Mouse (Mus musculus) thymus, adult 18-20 months (tissue): ENCODE measurements around the gene Tfeb.

Source experiments
- DNase-seq, 2 experiments: peaks; one replicate each; pipeline ENCODE4 v3.0.0; 2022; ENCODE audit warnings: mixed read lengths in 2 of 2

The Tfeb gene

GRCm38 (mm10) chr17:47792098-47792863 lies 55.5 kb downstream of the Tfeb start:
- peak in 1 of 2 experiments; percentile 31 for DNase-seq

GRCm38 (mm10) chr17:47793377-47793776 lies 56.5 kb downstream of the Tfeb start:
- DNase-seq, result peak; percentile 57 to 61

- DNase-seq, result peak in 1 of 2 experiments; percentile 22
Measured at GRCm38 (mm10) chr17:47795446-47795845, 58.6 kb downstream of the Tfeb start.

GRCm38 (mm10) chr17:47796156-47796816 lies 59.5 kb downstream of the Tfeb start:
- DNase-seq, result no peak

GRCm38 (mm10) chr17:47796968-47797367 lies 60.1 kb downstream of the Tfeb start:
- no peak for DNase-seq

- DNase-seq, result no peak
Measured at GRCm38 (mm10) chr17:47797383-47797782, 60.6 kb downstream of the Tfeb start.

GRCm38 (mm10) chr17:47802806-47803205 lies 66.0 kb downstream of the Tfeb start:
- DNase-seq, result no peak

- DNase-seq, result no peak
Measured at GRCm38 (mm10) chr17:47803662-47804061, 66.8 kb downstream of the Tfeb start.

GRCm38 (mm10) chr17:47805047-47805835 lies 68.4 kb downstream of the Tfeb start:
- DNase-seq, result no peak

- no peak for DNase-seq
Measured at GRCm38 (mm10) chr17:47806230-47806629, 69.4 kb downstream of the Tfeb start.

- DNase-seq, result no peak
Measured at GRCm38 (mm10) chr17:47811265-47811800, 74.5 kb downstream of the Tfeb start.

GRCm38 (mm10) chr17:47812200-47812599 lies 75.4 kb downstream of the Tfeb start:
- no peak for DNase-seq

GRCm38 (mm10) chr17:47813616-47814015 lies 76.8 kb downstream of the Tfeb start:
- DNase-seq, result no peak

- DNase-seq, result no peak
Measured at GRCm38 (mm10) chr17:47814496-47814895, 77.7 kb downstream of the Tfeb start.

GRCm38 (mm10) chr17:47815446-47815845 lies 78.6 kb downstream of the Tfeb start:
- DNase-seq, result no peak

GRCm38 (mm10) chr17:47818038-47818725 lies 81.4 kb downstream of the Tfeb start:
- no peak for DNase-seq

GRCm38 (mm10) chr17:47821339-47821738 lies 84.5 kb downstream of the Tfeb start:
- no peak for DNase-seq

GRCm38 (mm10) chr17:47831161-47831560 lies 94.3 kb downstream of the Tfeb start:
- DNase-seq, result no peak

GRCm38 (mm10) chr17:47831772-47832171 lies 94.9 kb downstream of the Tfeb start:
- no peak for DNase-seq

GRCm38 (mm10) chr17:47832501-47833028 lies 95.7 kb downstream of the Tfeb start:
- no peak for DNase-seq

- no peak for DNase-seq
Measured at GRCm38 (mm10) chr17:47833029-47833627, 96.3 kb downstream of the Tfeb start.
